Mouse (Mus musculus): ENCODE measurements around the gene Cyp4f13.

The Cyp4f13 gene

DNA sequence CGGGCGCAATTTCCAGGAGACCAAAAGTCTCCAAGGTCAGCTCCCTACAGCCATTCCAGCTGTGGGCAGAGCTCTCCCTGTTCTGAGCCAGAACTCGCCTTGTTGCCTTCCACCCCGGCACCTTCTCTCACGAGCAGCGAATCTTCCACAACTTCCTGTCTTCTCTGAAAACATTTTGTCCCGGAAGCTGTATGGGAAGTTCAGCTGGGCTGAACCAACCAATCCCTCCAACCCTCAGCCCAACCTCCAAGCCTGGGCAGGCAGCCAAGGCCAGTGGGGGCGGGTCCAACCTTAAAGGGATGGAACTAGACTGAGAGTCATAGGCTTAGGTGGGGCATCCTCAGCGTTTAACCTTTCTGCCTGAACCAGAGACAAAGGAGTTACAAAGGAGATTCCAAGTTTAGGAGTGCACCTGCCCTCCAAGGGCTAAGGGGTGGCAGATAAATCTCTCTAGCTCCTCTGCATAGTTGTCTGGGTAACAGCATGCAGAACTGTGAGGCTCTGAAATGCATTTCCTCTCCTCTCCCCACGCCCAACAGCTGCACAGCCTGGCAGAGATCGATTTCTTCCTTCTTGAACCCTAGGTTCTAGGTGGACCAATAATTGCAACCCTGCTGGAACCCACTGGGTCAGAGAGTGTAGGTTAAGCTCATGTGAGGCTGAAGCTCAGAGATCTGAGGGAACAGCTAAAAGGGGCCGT, at the start of gene Cyp4f13:
Gene Cyp4f13, minus strand, starts transcription at position 188 of the 700 bp plus-strand sequence.
- DNase-seq = peak; percentile 99 to 100

GRCm38 (mm10) chr17:32992699-32993474, 45.7 kb upstream of the Cyp4f13 start, which contains the start of gene Zfp952:
Gene Zfp952, plus strand, starts transcription at chr17:32993129.
- DNase-seq = peak; percentile 89 to 90

- peak; percentile 42 to 61 for DNase-seq
Observed at GRCm38 (mm10) chr17:32991965-32992698, 44.9 kb upstream of the Cyp4f13 start.

GRCm38 (mm10) chr17:32986301-32986700, 39.1 kb upstream of the Cyp4f13 start:
- DNase-seq = no peak

DNA sequence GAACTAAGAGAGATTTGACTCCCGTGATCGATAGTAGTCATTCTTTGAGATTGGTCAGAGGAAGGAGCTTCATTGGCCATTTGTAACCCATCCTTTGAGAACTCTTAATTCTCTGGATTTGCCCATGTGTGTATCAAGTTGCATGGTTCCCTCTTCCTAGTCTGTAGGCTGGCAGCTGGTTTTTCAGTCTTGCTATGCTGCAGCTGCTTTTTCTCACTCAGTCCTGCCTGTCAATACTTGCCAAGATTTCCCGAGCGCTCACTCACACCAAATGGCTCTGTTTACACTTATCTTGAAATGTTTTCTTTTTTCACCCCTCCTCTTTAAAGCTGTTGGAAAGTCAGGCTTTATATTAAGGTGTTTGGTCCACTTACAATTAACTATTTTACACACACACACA, 34.2 kb upstream of the Cyp4f13 start:
- DNase-seq = no peak

DNA sequence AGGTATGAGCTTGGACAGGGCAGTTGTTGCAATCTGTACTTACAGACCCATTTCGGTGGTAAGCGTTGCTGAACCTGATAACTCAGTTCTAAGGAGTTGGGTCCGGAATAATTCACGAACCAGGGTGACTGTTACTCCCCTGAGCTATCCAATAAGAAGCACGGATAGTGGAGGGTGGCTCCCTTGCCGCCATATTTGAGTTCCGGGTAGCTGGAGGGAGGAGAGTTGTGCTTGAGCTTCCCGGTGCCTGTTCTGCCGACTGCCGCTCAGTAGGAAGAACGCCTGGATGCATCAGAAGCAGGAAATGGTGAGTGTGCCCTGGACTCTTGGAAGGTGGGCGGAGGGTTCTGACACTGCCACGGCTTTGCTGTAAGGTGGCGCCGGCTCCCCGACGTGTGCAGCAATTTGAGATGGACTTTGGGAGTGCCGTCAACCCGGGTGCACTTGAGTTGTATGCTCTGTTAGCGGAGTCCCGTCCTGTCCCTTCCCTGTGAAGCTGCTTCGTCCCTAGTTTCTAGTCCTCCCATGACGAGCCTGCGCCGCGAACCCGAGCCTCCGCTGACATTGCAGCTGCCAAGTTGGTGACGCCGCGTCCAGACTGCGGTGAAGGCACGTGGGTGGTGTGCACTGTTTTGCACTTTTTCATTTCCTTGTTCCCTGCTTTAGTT, 18.6 kb upstream of the Cyp4f13 start, which contains the start of gene Zfp472:
Gene Zfp472, plus strand, starts transcription at position 192 of the 668 bp plus-strand sequence.
- peak; percentile 94 to 95 for DNase-seq

DNA sequence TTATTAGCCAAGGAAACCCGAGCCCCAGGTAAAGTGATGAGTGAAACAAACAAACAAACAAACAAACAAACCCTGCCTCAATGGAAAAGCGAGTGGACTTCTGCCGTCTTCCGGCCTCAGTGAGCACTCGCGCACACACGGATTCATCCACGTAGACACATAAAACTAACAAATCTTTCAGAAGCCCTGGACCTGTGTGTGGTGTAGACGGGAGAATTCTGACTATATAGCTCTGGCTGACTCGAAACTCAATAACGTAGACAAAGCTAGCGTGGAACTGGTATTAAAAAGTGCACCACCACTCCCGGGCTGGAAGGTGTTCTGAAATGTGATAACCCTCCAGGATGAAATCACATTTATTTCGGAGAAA, 18.0 kb upstream of the Cyp4f13 start:
- DNase-seq = peak; percentile 40 to 60

DNA sequence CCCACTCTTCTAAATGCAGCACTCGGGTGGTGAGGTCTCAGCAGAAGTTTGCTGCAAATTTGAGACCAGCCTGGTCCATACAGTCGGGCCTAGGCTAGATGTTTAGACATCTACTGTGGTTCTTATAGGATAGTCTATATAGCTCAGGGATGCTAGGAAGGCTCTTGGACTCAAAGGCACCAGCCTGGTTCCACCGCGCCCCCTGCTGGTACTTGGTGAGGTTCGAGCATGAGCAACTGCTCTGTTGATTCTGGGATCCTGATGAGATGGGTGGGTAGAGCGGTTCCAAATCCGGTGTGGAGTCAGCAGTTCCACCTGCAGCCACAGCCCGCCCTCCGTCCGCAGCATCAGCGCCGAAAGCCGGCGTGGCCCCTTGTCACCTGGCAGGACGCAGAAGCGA, 4.2 kb upstream of the Cyp4f13 start:
- DNase-seq = peak; percentile 93 to 95

DNA sequence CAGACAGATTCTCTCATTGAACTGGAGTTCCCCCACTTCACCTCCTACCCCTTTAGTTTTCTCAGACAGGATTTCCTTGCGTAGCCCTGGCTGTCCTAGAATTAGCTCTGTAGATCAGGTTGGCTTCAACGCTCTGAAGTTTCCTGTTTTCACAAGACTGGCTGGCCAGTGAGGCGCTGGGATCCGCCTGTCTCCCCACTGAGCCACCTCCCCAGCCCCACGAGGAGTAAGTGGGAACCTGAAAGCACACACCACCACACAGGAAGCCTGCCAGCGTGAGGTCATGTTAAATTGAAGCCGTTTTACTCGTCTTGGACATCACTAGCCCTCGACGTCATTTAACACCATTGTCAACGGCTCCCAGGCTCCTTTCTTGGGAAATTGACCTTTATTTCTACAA, 3.8 kb upstream of the Cyp4f13 start:
- DNase-seq = no peak

- DNase-seq = no peak
Observed at GRCm38 (mm10) chr17:32950136-32950535, 2.9 kb upstream of the Cyp4f13 start.

DNA sequence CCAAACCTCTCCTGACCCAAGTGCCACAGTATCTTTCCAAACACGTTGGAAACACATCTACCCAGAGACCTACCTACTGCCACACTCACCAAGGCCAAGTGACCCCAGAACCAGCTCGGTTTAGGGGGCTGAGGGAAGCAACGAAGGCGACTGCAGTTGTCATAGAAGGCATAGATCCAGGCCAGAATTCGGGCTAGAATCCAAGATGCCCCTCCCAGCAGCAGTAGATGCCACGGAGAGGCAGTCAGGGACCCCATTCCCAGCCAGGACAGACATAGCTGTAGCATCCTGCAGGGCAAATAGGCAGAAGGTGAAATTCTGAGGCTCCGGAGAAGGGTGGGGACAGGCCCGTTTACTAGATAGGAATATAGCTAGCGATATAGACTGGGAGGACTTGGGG, 486 bp downstream of the Cyp4f13 start:
- DNase-seq = peak; percentile 26 to 39

- no peak for DNase-seq
Observed at GRCm38 (mm10) chr17:32944402-32945035, 2.7 kb downstream of the Cyp4f13 start.

- no peak for DNase-seq
Observed at GRCm38 (mm10) chr17:32943661-32944060, 3.5 kb downstream of the Cyp4f13 start.

DNA sequence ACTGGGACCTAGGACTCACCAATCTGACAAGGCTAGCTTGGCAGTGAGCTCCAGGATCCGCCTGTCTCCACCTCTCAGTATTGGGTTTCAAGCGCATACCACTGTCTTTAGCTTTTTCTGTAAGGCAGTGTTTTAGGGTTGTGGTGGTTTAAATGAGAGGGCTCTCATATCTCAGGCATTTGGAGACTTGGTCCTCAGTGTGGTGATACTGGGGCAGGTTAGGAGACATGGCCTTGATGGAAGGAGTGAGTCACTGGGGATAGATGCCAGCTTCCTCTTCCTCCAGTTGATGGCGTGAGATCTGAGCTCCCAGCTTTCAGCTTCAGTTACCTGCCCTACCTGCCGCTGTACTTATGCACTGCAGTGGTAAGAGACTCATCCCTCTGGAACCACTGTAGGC, 7.4 kb downstream of the Cyp4f13 start:
- DNase-seq = no peak

GRCm38 (mm10) chr17:32927803-32928202, 19.4 kb downstream of the Cyp4f13 start:
- no peak for DNase-seq

DNA sequence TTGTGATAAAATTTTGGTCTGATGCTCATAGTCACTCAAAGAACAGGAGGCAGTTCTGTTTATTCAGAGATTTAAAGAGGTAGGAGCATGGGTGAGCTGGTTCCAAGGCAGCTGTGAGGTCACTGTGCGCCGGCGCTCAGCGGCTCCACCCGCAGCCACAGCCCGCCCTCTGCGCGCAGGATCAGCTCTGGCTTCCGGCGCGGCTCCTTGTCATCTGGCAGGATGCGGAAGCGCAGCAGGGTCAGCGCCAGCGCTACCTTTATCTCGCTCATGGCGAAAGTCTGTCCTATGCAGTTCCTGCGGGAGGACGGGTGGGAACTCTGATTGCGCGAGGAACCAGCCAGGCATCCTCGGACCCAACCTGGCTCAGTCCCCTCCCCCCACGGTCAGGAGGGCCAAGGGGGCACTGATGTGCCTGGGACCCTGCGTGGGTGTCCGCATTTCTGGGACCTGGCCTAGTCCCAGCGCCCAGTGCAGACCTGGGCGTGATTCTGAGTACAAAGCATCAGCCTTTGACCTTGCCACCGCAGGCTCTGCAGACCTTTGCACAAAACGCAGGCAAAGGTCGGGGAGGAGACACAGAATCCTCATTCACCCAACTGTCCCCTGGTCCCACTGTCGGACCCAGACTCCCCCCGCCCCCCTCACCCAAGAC, 22.4 kb downstream of the Cyp4f13 start:
- peak; percentile 81 to 82 for DNase-seq

GRCm38 (mm10) chr17:32923681-32924080, 23.5 kb downstream of the Cyp4f13 start:
- no peak for DNase-seq

GRCm38 (mm10) chr17:32919123-32919522, 28.1 kb downstream of the Cyp4f13 start:
- no peak for DNase-seq

DNA sequence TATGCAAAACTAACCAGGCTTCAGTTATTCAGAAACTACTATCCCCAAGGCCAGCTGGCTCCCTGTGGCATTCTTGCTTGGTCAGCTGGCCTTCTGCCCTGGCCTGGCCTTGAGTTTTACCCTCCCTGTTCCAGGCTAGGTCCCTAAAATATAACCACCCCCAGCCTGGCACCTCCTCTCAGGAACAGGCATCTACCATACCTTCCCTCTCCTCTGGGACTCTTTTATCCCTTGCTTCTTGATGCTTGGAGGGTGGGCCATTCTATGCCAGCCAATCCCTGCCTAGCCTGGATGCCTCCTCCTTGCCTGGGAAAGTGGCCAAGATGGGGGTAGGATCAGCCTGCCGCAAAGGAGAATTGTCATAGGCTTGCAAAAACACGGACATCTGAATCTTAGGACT, 30.1 kb downstream of the Cyp4f13 start, which contains the start of gene Cyp4f14:
Gene Cyp4f14, minus strand, starts transcription at position 212 of the 400 bp plus-strand sequence.
- DNase-seq = peak; percentile 79 to 84

- DNase-seq = no peak
Observed at GRCm38 (mm10) chr17:32916075-32916474, 31.1 kb downstream of the Cyp4f13 start.

- no peak for DNase-seq
Observed at GRCm38 (mm10) chr17:32906172-32906571, 41.0 kb downstream of the Cyp4f13 start.

DNA sequence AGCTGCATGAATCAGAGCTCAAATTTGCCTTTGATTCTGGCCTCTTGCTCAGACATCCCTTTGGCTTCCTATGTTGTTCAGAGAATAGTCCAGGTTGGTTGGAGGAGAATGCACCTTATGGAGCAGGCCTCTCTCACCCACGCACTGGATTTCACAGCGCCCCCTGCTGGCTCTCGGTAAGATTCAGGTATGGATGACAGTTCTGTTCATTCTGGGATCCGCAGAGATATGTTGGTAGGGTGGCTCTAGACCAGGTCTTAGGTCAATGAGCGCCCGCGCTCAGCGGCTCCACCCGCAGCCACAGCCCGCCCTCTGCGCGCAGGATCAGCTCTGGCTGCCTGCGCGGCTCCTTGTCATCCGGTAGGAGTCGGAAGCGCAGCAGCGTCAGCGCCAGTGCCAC, 42.0 kb downstream of the Cyp4f13 start:
- peak; percentile 77 to 82 for DNase-seq
